Mouse (Mus musculus) heart, adult 2 months (tissue): ENCODE measurements around the gene Wnt6.

Source experiments
- CTCF ChIP-seq: fragments of 200-600 bp; IDR thresholded peaks from 2 replicates; pipeline ENCODE4 v1.8.1; 2022; ENCODE audit warnings: antibody characterized with exemption, mild to moderate bottlenecking, moderate library complexity
- POLR2A ChIP-seq: fragments of 200-500 bp; IDR thresholded peaks from 2 replicates; pipeline ENCODE4 v1.6.1; 2011; ENCODE audit warnings: mild to moderate bottlenecking, low read depth, low read length, control low read depth; ENCODE audit not compliant: insufficient read depth

DNA sequence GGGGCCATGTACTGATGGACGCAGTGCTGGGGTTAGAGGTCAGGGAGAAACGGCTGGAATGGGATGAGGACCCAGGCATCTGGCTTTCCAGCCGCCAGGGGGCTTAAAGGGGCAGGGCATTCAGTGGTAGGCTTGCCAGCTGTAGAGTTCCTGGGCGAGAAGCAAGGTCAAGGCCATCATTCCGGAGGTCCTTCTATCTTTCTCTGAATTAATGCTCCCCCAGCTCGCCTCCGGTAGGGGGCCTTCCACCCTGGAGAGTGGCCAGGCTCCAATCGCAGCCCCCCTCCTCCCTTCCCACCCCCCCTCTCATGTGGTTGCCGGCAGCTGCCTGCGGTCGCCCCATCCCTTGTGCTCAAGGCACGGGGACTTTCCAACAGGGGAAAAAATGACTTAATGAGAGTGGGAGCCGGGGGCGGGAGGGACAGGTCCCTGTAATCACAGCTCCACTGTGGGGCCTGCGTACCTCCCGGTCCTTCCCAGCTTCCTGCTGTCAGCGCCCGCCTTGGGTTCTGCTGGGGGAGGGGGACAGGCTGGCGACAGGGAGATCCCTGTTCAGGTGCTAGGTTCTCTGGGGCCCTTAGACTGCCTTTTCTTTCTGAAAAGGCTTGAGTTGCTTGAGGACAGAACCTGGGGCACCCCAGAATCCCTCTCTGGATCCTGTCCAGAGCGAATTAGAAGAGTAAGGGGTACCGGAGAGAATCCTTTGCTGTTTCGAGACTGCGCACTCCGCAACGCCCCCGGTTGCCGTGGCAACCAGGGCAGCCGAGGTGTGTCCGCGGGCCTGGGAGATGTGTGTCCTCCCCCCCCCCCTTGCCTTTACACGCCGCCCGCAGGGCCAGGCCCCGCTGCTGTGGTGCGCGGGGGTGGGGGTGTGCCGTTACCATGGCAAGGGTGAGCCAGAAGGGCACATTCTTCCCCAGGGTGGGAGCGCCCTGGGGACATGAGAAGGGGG, 34.9 kb downstream of the Wnt6 start:
- TF ChIP-seq POLR2A (no peak), CTCF (peak; percentile 34)
